Mouse (Mus musculus) hindbrain, postnatal 0 days (tissue): Measurements from ENCODE around the gene Krt80. TPM values are rescaled to one million over a fixed set of nuclear protein-coding genes. Genes with fewer than 3 reads are reported as not detected.

Source experiments
- ATAC-seq: fragments of 200-750 bp; cut with Nextera tagmentation; 2 replicates; pipeline ENCODE4 v1.8.0; 2017; ENCODE audit warnings: mild to moderate bottlenecking, moderate TSS enrichment, moderate library complexity
- DNase-seq: peaks from one replicate; pipeline ENCODE4 v3.0.0-alpha.2; 2015; ENCODE audit warnings: low spot score
- H3K27ac ChIP-seq: fragments of 300-500 bp; sonication (generic); 2 replicates; pipeline ENCODE4 v1.5.1; 2014; ENCODE audit warnings: mild to moderate bottlenecking
- H3K27me3 ChIP-seq: fragments of 300-500 bp; sonication (generic); 2 replicates; pipeline ENCODE4 v1.6.1; 2014; ENCODE audit warnings: low read length, mixed read lengths; ENCODE audit not compliant: insufficient read depth
- H3K36me3 ChIP-seq: fragments of 300-500 bp; sonication (generic); 2 replicates; pipeline ENCODE4 v1.6.1; 2014; ENCODE audit warnings: low read length, mixed read lengths; ENCODE audit not compliant: insufficient read depth
- H3K4me1 ChIP-seq: fragments of 300-500 bp; sonication (generic); 2 replicates; pipeline ENCODE4 v1.6.1; 2014; ENCODE audit warnings: antibody characterized with exemption, low read length, mixed read lengths; ENCODE audit not compliant: insufficient read depth
- H3K4me2 ChIP-seq: fragments of 300-500 bp; sonication (generic); 2 replicates; pipeline ENCODE4 v1.6.1; 2014; ENCODE audit warnings: low read depth, mild to moderate bottlenecking, low read length, moderate library complexity, mixed read lengths
- H3K4me3 ChIP-seq: fragments of 300-500 bp; sonication (generic); 2 replicates; pipeline ENCODE4 v1.5.1; 2014; ENCODE audit warnings: low read length
- H3K9ac ChIP-seq: fragments of 300-500 bp; sonication (generic); replicated peaks from 2 replicates; pipeline ENCODE4 v1.6.1; 2014; ENCODE audit warnings: mild to moderate bottlenecking, low read length, moderate library complexity, mixed read lengths
- H3K9me3 ChIP-seq: fragments of 300-500 bp; sonication (generic); 2 replicates; pipeline ENCODE4 v1.6.1; 2016; ENCODE audit warnings: low read length, mixed read lengths
- CTCF ChIP-seq: IDR thresholded peaks from 2 replicates; pipeline ENCODE4 v1.5.1; 2016; ENCODE audit warnings: antibody characterized with exemption, control low read depth, low read depth
- WGBS: fragments of 180-500 bp; shearing (Covaris S2); extraction: QIAGEN DNeasy Blood & Tissue Kit; methylation state at CpG from one replicate; pipeline ENCODE4 v1.1.7; 2014; 5-methylcytosine and 5-hydroxymethylcytosine counted together
- polyA plus RNA-seq: library from polyadenylated mRNA; unstranded; fragments of >200 nt; fragmentation: Nextera tagmentation; extraction: Ambion mirVana; gene quantifications from 2 replicates; pipeline ENCODE4 v1.2.1, GENCODE M21; 2015
- total RNA-seq: library from RNA; depleted of rRNA; stranded (reverse); fragments of >200 nt; gene quantifications from 2 replicates; pipeline ENCODE4 v1.2.3, GENCODE M21; 2014

Krt80 gene
- total and polyA plus RNA-seq, 2 experiments from 2014 or later, result 0.30 to 1.2 TPM

GRCm38 (mm10) chr15:101315832-101316231 lies 54.1 kb downstream of the Krt80 start:
- Histone ChIP-seq H3K4me2 (peak overlapping the region; percentile 47), H3K4me1 (peaks cover 3% of the 10 kb centered on the region; the same call in 1 of the 2 replicates), H3K4me3 (peak overlapping the region; percentile 17; the same call in 1 of the 2 replicates), H3K27ac (no peak overlapping the region), H3K9ac (no peak overlapping the region), H3K9me3 (no peaks in the 10 kb centered on the region), H3K27me3 (no peaks in the 10 kb centered on the region), H3K36me3 (no peaks in the 10 kb centered on the region)
- peak; percentile 92 for DNase-seq
- ATAC-seq, result peak; percentile 90
- 3% methylated on average over 11 of the region's 11 CpGs for WGBS
- TF ChIP-seq CTCF, result peak; percentile 94

GRCm38 (mm10) chr15:101315378-101315777 lies 54.6 kb downstream of the Krt80 start:
- WGBS, result 71% methylated on average over 4 of the region's 4 CpGs
- ATAC-seq, result no peak
- peak overlapping the region; percentile 47; the same call in 1 of the 2 replicates for H3K4me2 ChIP-seq
- H3K36me3 ChIP-seq, result no peaks in the 10 kb centered on the region
- H3K9me3 ChIP-seq, result no peaks in the 10 kb centered on the region
- H3K27me3 ChIP-seq, result no peaks in the 10 kb centered on the region
- peaks cover 3% of the 10 kb centered on the region; the same call in 1 of the 2 replicates for H3K4me1 ChIP-seq
- TF ChIP-seq CTCF, result no peak
- no peak overlapping the region for H3K4me3 ChIP-seq
- no peak overlapping the region for H3K9ac ChIP-seq
- H3K27ac ChIP-seq, result no peak overlapping the region
- DNase-seq, result no peak

GRCm38 (mm10) chr15:101312006-101312405 lies 58.0 kb downstream of the Krt80 start:
- Histone ChIP-seq H3K27me3 (no peaks in the 10 kb centered on the region), H3K27ac (no peak overlapping the region), H3K9ac (no peak overlapping the region), H3K4me3 (no peak overlapping the region), H3K9me3 (no peaks in the 10 kb centered on the region), H3K4me2 (no peak overlapping the region), H3K4me1 (peaks cover 3% of the 10 kb centered on the region; the same call in 1 of the 2 replicates), H3K36me3 (no peaks in the 10 kb centered on the region)
- no peak for TF ChIP-seq CTCF
- 84% methylated on average over 6 of the region's 6 CpGs for WGBS
- DNase-seq, result no peak
- ATAC-seq, result no peak

GRCm38 (mm10) chr15:101311087-101311770 lies 58.7 kb downstream of the Krt80 start:
- Histone ChIP-seq H3K36me3 (no peaks in the 10 kb centered on the region), H3K4me3 (no peak overlapping the region), H3K4me1 (peaks cover 3% of the 10 kb centered on the region; the same call in 1 of the 2 replicates), H3K27ac (no peak overlapping the region), H3K27me3 (no peaks in the 10 kb centered on the region), H3K9ac (no peak overlapping the region), H3K4me2 (no peak overlapping the region), H3K9me3 (no peaks in the 10 kb centered on the region)
- DNase-seq (no peak), ATAC-seq (no peak)
- 53% methylated on average over 13 of the region's 15 CpGs for WGBS
- TF ChIP-seq CTCF, result no peak

GRCm38 (mm10) chr15:101309493-101309892 lies 60.5 kb downstream of the Krt80 start:
- no peaks in the 10 kb centered on the region for H3K9me3 ChIP-seq
- no peaks in the 10 kb centered on the region for H3K27me3 ChIP-seq
- H3K9ac ChIP-seq, result no peak overlapping the region
- WGBS, result 51% methylated on average over 5 of the region's 5 CpGs
- H3K4me1 ChIP-seq, result no peaks in the 10 kb centered on the region
- H3K4me2 ChIP-seq, result no peak overlapping the region
- TF ChIP-seq CTCF, result no peak
- no peak overlapping the region for H3K4me3 ChIP-seq
- no peak overlapping the region for H3K27ac ChIP-seq
- no peak for ATAC-seq
- H3K36me3 ChIP-seq, result no peaks in the 10 kb centered on the region
- no peak for DNase-seq

- no peak overlapping the region for H3K9ac ChIP-seq
- no peak overlapping the region for H3K4me2 ChIP-seq
- H3K9me3 ChIP-seq, result no peaks in the 10 kb centered on the region
- no peak for TF ChIP-seq CTCF
- no peak overlapping the region for H3K27ac ChIP-seq
- H3K4me1 ChIP-seq, result no peaks in the 10 kb centered on the region
- no peak overlapping the region for H3K4me3 ChIP-seq
- H3K36me3 ChIP-seq, result no peaks in the 10 kb centered on the region
- 66% methylated on average over 13 of the region's 13 CpGs for WGBS
- DNase-seq (no peak), ATAC-seq (no peak)
- H3K27me3 ChIP-seq, result no peaks in the 10 kb centered on the region
These were observed 61.3 kb downstream of the Krt80 start for GRCm38 (mm10) chr15:101308440-101309348.
